Mouse (Mus musculus) CD4-positive naive resting alpha-beta T cell, adult 76 days (primary cell): ENCODE data around the gene Ppp1r13l. TPM values are rescaled to one million over a fixed set of nuclear protein-coding genes. Genes with fewer than 3 reads are reported as not detected.

ENCODE experiments used
- total RNA-seq: library from RNA; stranded (reverse); gene quantifications from one replicate; pipeline ENCODE4 v1.2.4, GENCODE M21; 2023

Gene Ppp1r13l
- total RNA-seq = 1.3 TPM

DNA sequence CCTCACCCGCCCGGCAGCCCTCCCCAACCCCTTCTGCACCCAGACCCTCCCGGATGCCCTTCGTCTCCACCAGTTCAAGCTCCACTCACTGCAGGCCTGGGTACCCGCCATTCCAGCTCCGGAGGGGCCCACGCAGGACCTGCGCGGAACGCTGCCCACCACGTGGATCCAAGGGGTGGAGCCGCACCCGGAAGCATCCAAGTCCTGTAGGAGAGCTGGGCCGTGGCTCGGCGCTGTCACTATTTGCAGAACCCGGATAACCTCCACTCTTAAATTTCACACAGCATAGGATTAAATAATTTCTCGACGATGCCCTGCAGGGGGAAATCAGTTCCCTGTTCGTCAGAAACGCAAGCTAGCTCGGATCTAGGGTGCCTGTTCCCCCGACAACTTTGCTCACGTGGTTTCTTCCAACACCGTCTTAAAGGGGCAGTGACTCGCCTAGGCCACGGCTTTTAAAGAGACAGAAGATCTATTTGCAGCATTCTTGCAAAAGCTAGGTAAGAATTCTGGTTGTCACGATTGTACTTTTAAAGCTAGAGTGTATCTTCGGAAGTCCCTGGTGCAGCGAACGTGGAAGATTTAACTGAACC is at the start of gene Ppp1r13l, which contains the start of gene Cd3eap:
TSS of gene Ppp1r13l (plus strand) at position 451 of the 593 bp plus-strand sequence.
TSS of gene Cd3eap (minus strand) at position 185 of the 593 bp plus-strand sequence.

DNA sequence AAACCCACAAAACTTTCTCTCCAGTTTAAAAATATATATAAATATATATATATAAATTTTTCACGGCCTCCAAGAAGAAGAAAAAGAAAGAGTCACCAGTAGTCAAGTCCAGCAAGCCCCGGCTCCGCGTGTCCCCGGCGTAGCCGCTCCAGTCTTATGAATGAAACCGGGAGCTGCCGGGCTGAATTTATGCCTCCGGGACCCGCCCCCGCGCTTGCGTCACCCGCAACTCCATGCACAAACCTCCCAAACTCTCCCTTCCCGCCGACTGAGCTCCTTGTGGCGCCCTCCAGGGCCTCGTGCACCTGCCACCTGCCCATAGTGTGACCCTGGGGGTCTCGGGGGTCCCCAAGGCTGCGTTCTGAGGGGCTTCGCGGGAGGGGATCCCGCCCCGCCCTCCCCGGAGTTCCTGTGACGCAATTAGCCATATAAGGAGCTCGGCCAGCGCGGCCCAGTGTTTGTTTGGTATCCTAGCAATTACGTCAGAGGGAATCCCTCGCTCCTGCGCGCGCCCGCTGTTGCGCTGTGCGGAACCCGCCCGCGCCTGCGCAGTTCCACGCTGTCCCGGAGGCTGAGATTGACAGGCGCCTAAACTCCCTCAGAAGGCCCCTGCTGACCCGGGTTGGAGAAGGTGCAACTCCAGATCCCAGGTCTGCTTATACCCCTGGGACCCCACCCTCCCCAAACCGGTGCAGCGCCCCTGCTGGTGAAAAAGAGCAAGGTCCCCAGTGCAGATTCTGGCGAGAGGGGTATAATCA is 49.5 kb upstream of the Ppp1r13l start, which contains the start of gene Fosb:
TSS of gene Fosb (minus strand) at position 168 of the 758 bp plus-strand sequence.

DNA sequence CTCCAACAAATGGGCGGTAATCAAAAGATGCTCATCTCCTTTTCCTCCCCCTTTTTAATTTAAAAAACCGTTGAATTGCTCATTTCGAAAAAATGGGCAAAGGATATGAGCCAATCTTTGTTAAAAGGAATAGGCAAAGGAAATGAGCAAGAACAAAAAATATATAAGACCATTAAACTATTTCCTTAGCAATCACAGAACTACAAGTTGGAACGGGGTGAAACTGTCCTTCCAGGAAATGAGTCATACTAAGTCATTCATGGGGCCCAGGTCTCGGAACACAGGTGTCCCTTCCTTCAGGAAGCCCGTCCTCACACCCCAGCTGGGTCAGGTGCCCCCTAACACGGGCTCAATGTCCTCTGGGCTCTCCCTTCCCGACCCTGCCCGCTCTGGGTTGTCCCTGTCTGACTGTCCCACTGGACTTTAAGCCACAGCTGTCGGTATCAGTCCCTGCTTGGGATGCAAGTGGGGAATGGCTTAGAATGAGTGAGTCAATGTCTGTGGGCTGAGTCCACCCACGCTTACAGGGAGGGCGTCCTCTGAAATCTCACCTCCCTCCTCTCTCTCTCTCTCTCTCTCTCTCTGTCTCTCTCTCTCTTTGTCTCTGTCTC is 15.2 kb upstream of the Ppp1r13l start, which contains the start of gene Ercc1:
TSS of gene Ercc1 (plus strand) at position 542 of the 611 bp plus-strand sequence.

DNA sequence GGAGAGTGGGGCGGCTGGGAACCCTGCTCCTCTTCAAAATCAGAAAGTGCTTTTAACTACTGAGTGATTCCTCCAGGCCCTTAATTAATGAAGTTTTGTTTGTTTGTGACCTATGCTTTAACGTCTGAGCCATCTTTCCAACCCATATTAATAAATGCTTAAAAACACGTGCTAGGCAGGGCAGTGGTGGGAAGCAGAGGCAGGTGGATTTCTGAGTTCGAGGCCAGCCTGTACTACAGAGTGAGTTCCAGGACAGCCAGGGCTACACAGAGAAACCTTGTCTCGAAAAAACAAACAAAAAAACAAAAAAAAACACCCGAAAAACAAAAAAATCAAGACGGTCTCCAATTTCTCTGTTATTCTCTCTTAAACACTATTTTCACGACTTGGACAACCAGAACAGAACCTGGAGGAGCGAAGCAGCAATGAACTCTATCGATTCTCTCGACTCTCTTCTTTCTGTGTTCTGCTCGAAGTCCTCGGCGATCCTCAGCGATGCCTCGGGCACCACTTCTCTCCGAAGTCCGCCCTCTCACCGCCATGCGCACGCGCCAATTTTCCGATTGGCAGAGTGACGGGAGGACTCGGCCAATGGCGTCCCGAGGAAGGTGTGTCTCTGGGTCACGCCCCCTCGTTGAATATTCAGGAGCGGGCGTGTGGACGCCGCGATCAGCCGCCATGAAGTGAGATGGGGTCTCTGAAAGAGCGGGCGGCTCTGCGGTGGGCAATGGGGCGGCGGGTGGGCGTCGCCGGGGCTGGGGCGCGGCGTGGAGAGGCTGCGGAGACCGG is 22.0 kb downstream of the Ppp1r13l start, which contains the start of gene Ercc2:
TSS of gene Ercc2 (plus strand) at position 634 of the 789 bp plus-strand sequence.

DNA sequence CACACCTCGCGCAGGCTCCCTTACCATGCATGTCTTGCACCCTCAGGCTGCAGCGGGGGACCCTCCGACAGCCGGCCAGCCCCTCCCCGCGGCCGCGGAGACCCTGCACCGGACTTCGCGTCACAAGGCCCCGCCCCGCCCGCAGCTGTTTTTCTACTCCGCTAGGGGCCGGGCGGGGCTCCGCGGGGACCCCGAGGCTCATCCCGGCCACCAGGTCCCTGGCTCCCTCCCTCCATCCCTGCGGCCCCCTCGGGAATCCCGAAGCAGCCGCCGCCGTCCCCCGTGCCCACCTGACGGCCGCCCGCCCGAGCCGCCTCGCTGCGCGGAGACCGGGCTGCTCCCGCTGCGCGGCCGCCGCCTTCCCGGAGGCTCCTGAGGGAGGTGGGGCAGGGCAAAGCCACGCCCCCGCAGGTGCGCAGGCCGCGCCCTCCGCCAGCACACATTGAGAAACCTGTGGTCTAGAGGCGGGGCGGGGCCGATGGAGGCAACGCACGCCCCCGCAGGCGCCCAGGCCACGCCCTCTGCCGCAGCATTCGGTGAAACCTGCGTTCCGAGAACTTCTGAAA is 44.3 kb downstream of the Ppp1r13l start, which contains the start of gene Klc3:
TSS of gene Klc3 (minus strand) at position 374 of the 566 bp plus-strand sequence.

DNA sequence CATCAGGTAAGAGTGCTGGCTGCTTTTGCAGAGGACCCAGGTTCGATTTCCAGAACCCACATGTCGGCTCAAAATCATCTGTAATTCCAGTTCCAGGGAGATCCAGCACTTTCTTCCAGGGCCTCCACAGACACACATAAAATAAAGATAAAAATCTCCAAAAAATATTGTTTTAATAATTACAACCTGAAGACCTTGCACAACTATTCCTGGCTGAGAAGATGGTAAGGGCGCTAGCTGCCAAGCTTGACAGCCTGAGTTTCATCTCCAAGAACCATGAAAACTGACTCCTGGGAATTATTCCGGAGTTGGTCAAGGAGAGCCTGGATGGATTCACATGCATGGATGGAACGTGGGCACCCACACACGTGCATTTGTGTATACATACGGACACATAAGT is 44.9 kb downstream of the Ppp1r13l start, which contains the start of gene Ckm:
TSS of gene Ckm (plus strand) at position 301 of the 400 bp plus-strand sequence.

Other genes with a start within 250 kb of the Ppp1r13l start
- not detected for gene Gm4969, start 241.4 kb upstream of the Ppp1r13l start, total RNA-seq
- gene Fbxo46, start 239.9 kb upstream of the Ppp1r13l start, total RNA-seq = 15.4 TPM
- gene Qpctl, start 210.5 kb upstream of the Ppp1r13l start, total RNA-seq = 12.2 TPM
- 62.7 TPM for gene Snrpd2, start 210.0 kb upstream of the Ppp1r13l start, total RNA-seq
- gene Gipr, start 193.6 kb upstream of the Ppp1r13l start, total RNA-seq = not detected
- 16.0 TPM for gene Eml2, start 183.3 kb upstream of the Ppp1r13l start, total RNA-seq
- gene Gpr4, start 147.2 kb upstream of the Ppp1r13l start, total RNA-seq = not detected
- gene Opa3, start 131.4 kb upstream of the Ppp1r13l start, total RNA-seq = 42.1 TPM
- gene Vasp, start 87.9 kb upstream of the Ppp1r13l start, total RNA-seq = 262 TPM
- gene Ppm1n, start 79.7 kb upstream of the Ppp1r13l start, total RNA-seq = 0.76 TPM
- not detected for gene Rtn2, start 77.1 kb upstream of the Ppp1r13l start, total RNA-seq
- 701 TPM for gene Fosb, start 49.7 kb upstream of the Ppp1r13l start, total RNA-seq
- 67.1 TPM for gene Ercc1, start 15.0 kb upstream of the Ppp1r13l start, total RNA-seq
- 9.0 TPM for gene Cd3eap, start 266 bp upstream of the Ppp1r13l start, total RNA-seq
- 69.8 TPM for gene Ercc2, start 22.3 kb downstream of the Ppp1r13l start, total RNA-seq
- gene Klc3, start 44.4 kb downstream of the Ppp1r13l start, total RNA-seq = 5.9 TPM
- gene Ckm, start 45.0 kb downstream of the Ppp1r13l start, total RNA-seq = not detected
- gene Mark4, start 99.1 kb downstream of the Ppp1r13l start, total RNA-seq = 26.5 TPM
- gene Exoc3l2, start 103.6 kb downstream of the Ppp1r13l start, total RNA-seq = not detected
- gene Bloc1s3, start 148.6 kb downstream of the Ppp1r13l start, total RNA-seq = 3.3 TPM
- 23.3 TPM for gene Trappc6a, start 148.6 kb downstream of the Ppp1r13l start, total RNA-seq
- gene Nkpd1, start 158.1 kb downstream of the Ppp1r13l start, total RNA-seq = not detected
- 56.4 TPM for gene Ppp1r37, start 203.3 kb downstream of the Ppp1r13l start, total RNA-seq
- 1.5 TPM for gene Zfp296, start 217.5 kb downstream of the Ppp1r13l start, total RNA-seq
- 42.3 TPM for gene Gemin7, start 217.8 kb downstream of the Ppp1r13l start, total RNA-seq
- gene Clasrp, start 244.7 kb downstream of the Ppp1r13l start, total RNA-seq = 87.2 TPM